Mouse (Mus musculus): ENCODE data around the gene 1810049J17Rik.

- no peak for TF ChIP-seq POLR2A (IDR thresholded peaks at IDR 0.05; ENCODE audit: borderline replicate concordance, control insufficient read depth, low read depth, low read length)
- no peak for TF ChIP-seq CTCF (IDR thresholded peaks at IDR 0.05; ENCODE audit: control insufficient read depth, insufficient read depth, low read length)
These were observed 29.8 kb upstream of the 1810049J17Rik start for GRCm38 (mm10) chr15:12351470-12351869.

Measured in bone marrow, adult 2 months (tissue).